Mouse (Mus musculus) embryonic facial prominence, embryonic 11.5 days (tissue): Measurements from ENCODE around the gene Smg8. TPM values are rescaled to one million over a fixed set of nuclear protein-coding genes. Genes with fewer than 3 reads are reported as not detected.

Experiments
- ATAC-seq: fragments of 200-750 bp; cut with Nextera tagmentation; replicated peaks from 2 replicates; pipeline ENCODE4 v1.8.0; 2017; ENCODE audit warnings: low read depth; ENCODE audit not compliant: insufficient number of reproducible peaks, low FRiP score, low TSS enrichment
- DNase-seq: peaks from one replicate; pipeline ENCODE4 v3.0.0-alpha.2; 2015; ENCODE audit warnings: low spot score
- H3K27ac ChIP-seq: fragments of 300-500 bp; sonication (generic); replicated peaks from 2 replicates; pipeline ENCODE4 v1.5.1; 2014; ENCODE audit warnings: mild to moderate bottlenecking, low read depth, low read length, control low read depth
- H3K27me3 ChIP-seq: fragments of 300-500 bp; sonication (generic); 2 replicates; pipeline ENCODE4 v1.6.1; 2014; ENCODE audit warnings: mild to moderate bottlenecking, low read length, moderate library complexity, mixed read lengths; ENCODE audit not compliant: control insufficient read depth, insufficient read depth
- H3K36me3 ChIP-seq: fragments of 300-500 bp; sonication (generic); replicated peaks from 2 replicates; pipeline ENCODE4 v1.6.1; 2014; ENCODE audit warnings: low read depth, mild to moderate bottlenecking, low read length, moderate library complexity, mixed read lengths; ENCODE audit not compliant: control insufficient read depth, insufficient read depth
- H3K4me1 ChIP-seq: fragments of 300-500 bp; sonication (generic); 2 replicates; pipeline ENCODE4 v1.6.1; 2014; ENCODE audit warnings: low read length, mixed read lengths; ENCODE audit not compliant: control insufficient read depth, insufficient read depth
- H3K4me2 ChIP-seq: fragments of 300-500 bp; sonication (generic); 2 replicates; pipeline ENCODE4 v1.6.1; 2014; ENCODE audit warnings: low read depth, mild to moderate bottlenecking, control low read depth, low read length, moderate library complexity
- H3K4me3 ChIP-seq: fragments of 300-500 bp; sonication (generic); 2 replicates; pipeline ENCODE4 v1.5.1; 2014; ENCODE audit warnings: low read depth, low read length, control low read depth
- H3K9ac ChIP-seq: fragments of 300-500 bp; sonication (generic); replicated peaks from 2 replicates; pipeline ENCODE4 v1.6.1; 2014; ENCODE audit warnings: mild to moderate bottlenecking, control low read depth, low read length
- H3K9me3 ChIP-seq: fragments of 300-500 bp; sonication (generic); replicated peaks from 2 replicates; pipeline ENCODE4 v1.6.1; 2016; ENCODE audit warnings: mild to moderate bottlenecking, low read length, inconsistent platforms, mixed read lengths; ENCODE audit not compliant: control insufficient read depth
- WGBS: fragments of 180-500 bp; shearing (Covaris S2); extraction: QIAGEN DNeasy Blood & Tissue Kit; methylation state at CpG from one replicate; pipeline ENCODE4 v1.1.7; 2014; 5-methylcytosine and 5-hydroxymethylcytosine counted together
- microRNA counts: library from miRNA; unstranded; fragments of <30 nt; microRNA quantifications from one replicate; lab custom pipeline; 2016
- microRNA-seq: library from miRNA; unstranded; fragments of <30 nt; microRNA quantifications from one replicate; pipeline ENCODE4, GENCODE M21; 2016; ENCODE audit warnings: borderline number of aligned reads
- polyA plus RNA-seq: library from polyadenylated mRNA; unstranded; fragments of >200 nt; fragmentation: Nextera tagmentation; extraction: Ambion mirVana; gene quantifications from 2 replicates; pipeline ENCODE4 v1.2.1, GENCODE M21; 2014

Gene Smg8
- polyA plus RNA-seq, 1 experiment from 2014 or later = 36.5 TPM

DNA sequence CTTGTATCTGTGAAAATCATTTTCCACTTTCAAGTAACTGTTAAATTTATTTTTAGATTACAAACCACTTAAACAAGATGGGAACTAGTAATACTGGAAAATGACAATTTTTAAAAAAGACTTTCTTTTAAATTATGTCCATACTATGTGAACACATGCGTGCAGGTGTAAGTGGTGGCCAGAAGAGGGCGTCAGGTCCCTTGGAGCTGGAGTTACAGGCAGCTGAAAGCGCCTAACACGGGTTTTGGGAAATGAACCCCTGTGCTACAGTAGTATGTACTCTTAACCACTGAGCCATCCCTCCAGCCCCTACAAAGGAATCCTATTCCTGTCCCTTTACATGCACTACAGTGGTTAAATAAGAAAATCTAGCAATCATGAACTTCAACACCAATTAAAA is 50.4 kb downstream of the Smg8 start:
- DNase-seq (no peak), ATAC-seq (no peak)
- Histone ChIP-seq H3K9me3 (no peaks in the 10 kb centered on the region), H3K4me1 (no peaks in the 10 kb centered on the region), H3K4me2 (no peak overlapping the region), H3K9ac (no peak overlapping the region), H3K4me3 (no peak overlapping the region), H3K36me3 (no peaks in the 10 kb centered on the region; the same call in 1 of the 2 replicates), H3K27me3 (no peaks in the 10 kb centered on the region), H3K27ac (no peak overlapping the region)
- WGBS = 57% methylated on average over 4 of the region's 4 CpGs

GRCm38 (mm10) chr11:87028212-87028611 is 58.4 kb downstream of the Smg8 start:
- DNase-seq (no peak), ATAC-seq (no peak)
- Histone ChIP-seq H3K4me1 (no peaks in the 10 kb centered on the region), H3K27me3 (no peaks in the 10 kb centered on the region), H3K4me2 (no peak overlapping the region), H3K27ac (no peak overlapping the region), H3K9ac (no peak overlapping the region), H3K36me3 (no peaks in the 10 kb centered on the region), H3K9me3 (no peaks in the 10 kb centered on the region), H3K4me3 (no peak overlapping the region)
- WGBS = 91% methylated on average over 3 of the region's 3 CpGs

MicroRNA genes within 50 kb of the gene (microRNA counts, 519-probe panel; counts per million panel counts)
- 5,101 counts per million, percentile 88 among the panel's probes with 10 or more counts for microRNA mmu-miR-301a (lab: Ali Mortazavi, UCI)

Small RNA genes lying within 50 kb of the gene (microRNA-seq; reads per million reads assigned to microRNA genes)
- gene Mir301 = 2,814 reads per million, percentile 81 among the genes with 10 or more reads in this experiment

Other genes starting within 250 kb of the Smg8 start
- gene Ypel2, start 93.1 kb downstream of the Smg8 start, polyA plus RNA-seq = 6.2 and 7.6 TPM in 2 replicates
- 45.5 and 50.4 TPM in 2 replicates for gene Gdpd1, start 12.7 kb downstream of the Smg8 start, polyA plus RNA-seq
- gene Prr11, start 21.9 kb upstream of the Smg8 start, polyA plus RNA-seq = 17.7 and 20.1 TPM in 2 replicates
- 121 and 134 TPM in 2 replicates for gene Ska2, start 22.5 kb upstream of the Smg8 start, polyA plus RNA-seq
- 45.2 and 47.7 TPM in 2 replicates for gene Trim37, start 40.3 kb upstream of the Smg8 start, polyA plus RNA-seq